Mouse (Mus musculus) cerebellum, postnatal 36 days (tissue): ENCODE results near the gene Tpmt.
A peak's percentile ranks its signal among the peaks of the same experiment; 100 is the strongest.

Source experiments
- DNase-seq, 2 experiments: peaks; one replicate each; pipeline ENCODE4 v3.0.0; 2021 to 2022; ENCODE audit warnings: mixed read lengths in 2 of 2

Tpmt gene

GRCm38 (mm10) chr13:47044617-47044947, at the start of gene Tpmt:
Gene Tpmt (minus strand): TSS chr13:47044737.
- DNase-seq, result peak in 1 of 2 experiments; percentile 21

GRCm38 (mm10) chr13:47093791-47094190, 49.3 kb upstream of the Tpmt start:
- no peak for DNase-seq

DNA sequence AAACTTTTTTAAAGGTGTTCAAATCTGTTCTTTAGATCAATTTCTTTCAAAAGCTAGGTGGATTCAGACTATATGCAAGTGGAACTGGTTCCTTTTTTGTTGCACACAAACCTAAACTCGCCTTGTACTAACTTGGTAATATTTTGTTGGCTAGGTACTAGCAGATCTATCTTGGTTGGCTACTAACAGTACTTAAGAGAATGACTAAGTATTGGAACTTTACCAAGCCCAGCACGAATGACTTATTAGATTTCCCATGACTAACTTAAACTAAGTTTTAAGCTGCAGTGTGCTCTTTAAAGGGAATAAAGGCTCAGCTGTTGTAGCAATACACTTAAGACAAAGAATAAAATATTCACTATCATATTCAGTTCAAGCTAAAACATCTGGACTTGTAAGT, 44.7 kb upstream of the Tpmt start:
- no peak for DNase-seq

DNA sequence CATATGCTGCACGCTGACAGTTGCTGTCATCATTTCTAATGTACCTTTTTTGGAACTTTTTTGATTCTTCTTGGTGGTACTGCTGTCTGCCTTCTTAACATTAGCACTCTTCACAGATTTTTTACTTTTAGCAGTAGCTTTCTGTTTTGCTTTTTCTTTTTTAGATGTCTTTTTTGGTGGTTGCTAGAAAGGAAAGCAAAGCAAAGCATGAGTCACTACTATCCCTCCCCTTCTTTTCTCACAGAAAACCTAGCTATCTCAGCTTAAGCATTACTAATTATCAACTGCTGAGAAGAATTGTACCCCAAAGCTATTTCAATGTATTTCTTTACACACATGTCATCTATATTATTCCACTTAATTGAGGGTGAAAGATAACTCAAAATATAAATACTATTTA, 43.9 kb upstream of the Tpmt start:
- DNase-seq, result no peak

- DNase-seq, result no peak
These were observed 36.5 kb upstream of the Tpmt start for GRCm38 (mm10) chr13:47080905-47081505.

DNA sequence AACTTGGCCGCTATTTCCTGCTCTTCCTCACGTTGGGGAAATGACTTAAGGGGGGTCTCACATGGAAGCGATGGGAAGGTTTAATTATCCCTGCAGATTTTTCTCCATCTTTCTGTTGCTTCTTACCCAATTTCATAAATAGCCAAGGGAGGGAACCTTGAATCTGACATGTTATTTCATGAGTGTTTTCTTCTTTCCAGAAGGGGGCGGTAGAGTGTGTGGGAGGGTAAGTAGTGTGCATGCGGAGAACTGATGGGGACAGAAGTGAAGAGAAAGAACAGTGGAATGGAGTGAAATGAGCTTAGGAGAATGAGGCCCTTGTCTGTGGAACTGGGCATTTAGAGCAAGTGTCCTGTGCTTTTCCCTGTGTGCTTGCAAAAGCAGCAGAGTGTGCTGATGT, 34.3 kb upstream of the Tpmt start:
- DNase-seq, result no peak

GRCm38 (mm10) chr13:47077367-47077766, 32.8 kb upstream of the Tpmt start:
- DNase-seq, result no peak

DNA sequence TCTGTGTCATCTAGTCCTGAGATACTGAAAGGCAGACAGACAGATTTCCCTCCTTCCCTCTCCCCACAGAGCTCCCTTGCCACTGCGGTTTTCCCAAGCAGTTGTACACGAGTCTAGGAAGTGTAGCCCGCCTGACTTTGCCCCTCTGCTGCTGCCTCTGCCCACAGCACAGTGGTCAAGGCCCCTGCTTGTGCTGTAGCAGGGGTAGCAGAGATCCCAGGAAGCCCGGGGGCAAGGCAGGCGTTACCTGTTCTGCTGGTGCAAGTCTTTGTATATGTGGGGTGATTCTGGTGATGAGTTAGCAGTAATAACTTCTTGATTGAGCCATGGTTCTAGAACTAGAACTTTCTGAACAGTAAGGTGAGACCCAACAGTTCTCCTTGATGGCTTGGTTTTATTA, 31.6 kb upstream of the Tpmt start:
- no peak for DNase-seq

DNA sequence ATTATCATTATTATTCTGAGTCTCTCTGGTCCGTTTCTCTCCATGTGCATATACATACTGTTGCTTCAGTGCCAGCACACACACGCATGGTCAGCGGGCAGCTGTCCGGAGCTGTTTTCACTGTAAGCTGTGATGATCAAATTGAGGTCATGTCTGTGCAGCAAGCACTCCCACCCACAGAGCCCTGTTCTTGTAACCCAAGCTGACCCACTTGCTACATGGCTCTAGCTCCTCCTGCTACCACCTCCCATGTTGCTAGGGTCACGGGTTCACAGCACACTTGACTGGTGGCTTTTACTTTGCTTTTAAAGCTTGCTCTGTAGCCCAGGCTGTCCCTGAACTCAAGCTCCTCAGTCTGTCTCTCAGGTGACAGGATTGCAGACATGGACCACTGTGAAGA, 27.9 kb upstream of the Tpmt start:
- DNase-seq, result no peak

DNA sequence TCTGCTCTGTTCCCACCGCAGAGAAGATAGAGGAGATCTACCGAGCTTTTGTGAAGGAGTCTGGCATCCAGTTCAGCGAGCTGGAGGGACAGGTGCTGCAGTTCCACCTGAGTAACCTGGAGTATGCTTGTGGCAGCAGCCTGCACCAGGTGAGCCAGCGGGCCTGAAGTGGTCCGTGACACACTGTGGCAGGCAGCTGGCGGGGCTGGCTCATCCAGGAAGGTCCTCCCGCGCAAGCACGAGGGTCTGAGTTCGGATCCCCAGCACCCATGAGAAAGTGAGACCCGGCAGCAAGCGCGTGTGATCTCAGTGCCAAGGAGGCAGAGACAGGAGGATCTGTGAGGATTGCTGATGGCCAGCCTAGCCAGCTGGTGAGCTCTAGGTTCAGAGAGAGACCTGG, 27.3 kb upstream of the Tpmt start:
- no peak for DNase-seq

DNA sequence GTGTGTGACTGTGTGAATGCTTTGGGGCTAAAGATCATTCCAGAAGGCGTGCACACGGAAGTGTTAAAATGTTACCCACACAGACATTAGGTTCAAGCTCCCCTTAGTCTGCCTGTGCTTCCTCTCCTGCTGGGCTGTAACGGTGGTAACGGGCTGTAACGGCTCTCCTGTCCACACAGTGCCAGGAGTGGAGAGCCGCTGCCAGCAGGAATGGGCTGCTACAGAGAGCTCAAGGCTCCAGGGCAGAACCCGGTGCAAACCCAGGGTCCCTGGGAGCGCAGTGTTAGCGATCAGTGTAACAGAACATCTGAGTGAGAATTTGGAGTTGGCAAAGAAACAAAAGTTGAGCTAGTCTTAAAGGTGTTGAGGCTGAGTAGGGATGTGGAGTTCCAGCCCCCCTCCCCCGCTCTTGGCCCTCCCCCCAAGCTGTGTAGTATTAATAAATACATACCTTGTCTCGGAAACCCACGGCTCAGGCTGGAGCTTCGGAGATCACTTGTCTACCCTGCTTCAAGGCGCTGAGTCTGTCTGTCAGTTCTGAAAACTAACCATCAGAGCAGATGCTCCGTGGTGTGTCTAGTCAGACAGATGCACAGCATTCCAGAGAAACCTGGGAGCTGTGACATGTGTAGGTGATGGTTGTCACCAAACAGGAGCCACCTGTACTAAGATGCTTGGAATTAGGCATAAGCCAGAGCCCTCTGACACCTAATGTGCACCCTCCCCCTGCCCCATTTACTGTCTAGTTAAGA, 26.0 kb upstream of the Tpmt start:
- no peak for DNase-seq

DNA sequence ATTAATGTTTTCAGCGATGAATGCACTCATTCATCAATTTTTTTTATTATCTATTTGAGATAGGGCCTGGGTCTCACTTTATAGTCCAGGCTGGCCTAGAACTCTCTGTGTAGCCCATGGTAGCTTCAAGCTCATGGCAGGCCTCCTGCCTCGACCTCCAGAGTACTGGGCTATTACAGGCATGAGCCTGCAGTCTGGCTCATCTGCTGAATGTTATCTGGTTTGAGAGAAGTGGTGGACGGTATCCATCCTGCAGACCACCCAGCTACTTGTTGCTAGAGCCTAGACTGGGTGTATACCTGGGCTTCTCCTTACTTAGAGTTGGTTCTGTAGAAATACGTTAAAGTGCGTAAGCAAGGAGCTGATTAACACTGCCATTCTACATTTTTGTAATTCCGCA, 22.5 kb upstream of the Tpmt start:
- DNase-seq, result no peak

DNA sequence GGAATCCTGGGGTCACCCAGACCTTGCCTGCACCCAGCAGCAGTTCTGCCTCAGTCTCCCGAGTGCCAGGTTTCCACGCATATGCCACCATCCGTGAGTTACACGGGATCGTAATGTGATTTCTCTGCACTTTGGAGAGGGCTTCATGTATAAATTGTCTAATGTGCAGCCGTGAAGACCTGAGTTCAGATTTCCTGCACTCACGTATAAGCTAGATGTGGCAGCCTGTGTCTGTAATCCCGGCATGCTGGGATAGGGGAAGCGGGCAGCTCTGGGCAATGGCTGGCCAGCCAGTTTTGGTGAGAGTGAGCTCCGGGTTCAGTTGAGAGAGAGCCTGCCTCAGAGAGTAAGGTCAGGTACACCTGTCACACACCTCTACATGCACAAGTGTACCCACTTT, 22.0 kb upstream of the Tpmt start:
- no peak for DNase-seq

GRCm38 (mm10) chr13:47063985-47064760, 19.6 kb upstream of the Tpmt start:
- DNase-seq, result no peak

GRCm38 (mm10) chr13:47062756-47063155, 18.2 kb upstream of the Tpmt start:
- DNase-seq, result no peak

DNA sequence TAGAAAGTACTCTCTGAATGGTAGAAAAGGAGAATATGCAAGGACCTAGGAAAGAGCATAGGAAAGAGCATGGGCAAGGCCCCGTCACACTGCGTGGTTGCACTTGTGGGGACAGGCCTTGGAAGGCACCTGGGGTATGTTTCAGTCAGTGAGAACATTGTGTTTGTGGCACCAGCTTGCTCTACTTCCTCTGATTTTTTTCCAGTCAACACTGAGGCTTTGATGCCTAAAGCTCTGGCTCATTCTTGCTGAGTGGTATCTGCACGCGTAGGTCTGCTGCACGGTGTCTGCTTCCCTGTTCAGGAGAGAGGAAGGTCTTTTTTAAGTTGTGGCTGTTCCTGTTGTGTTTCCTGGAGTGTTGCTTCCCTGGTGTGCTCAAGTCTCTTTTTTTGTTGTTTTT, 12.2 kb upstream of the Tpmt start:
- DNase-seq, result no peak

GRCm38 (mm10) chr13:47056126-47056525, 11.6 kb upstream of the Tpmt start:
- DNase-seq, result no peak

GRCm38 (mm10) chr13:47053971-47054370, 9.4 kb upstream of the Tpmt start:
- no peak for DNase-seq

GRCm38 (mm10) chr13:47050009-47050408, 5.5 kb upstream of the Tpmt start:
- no peak for DNase-seq

DNA sequence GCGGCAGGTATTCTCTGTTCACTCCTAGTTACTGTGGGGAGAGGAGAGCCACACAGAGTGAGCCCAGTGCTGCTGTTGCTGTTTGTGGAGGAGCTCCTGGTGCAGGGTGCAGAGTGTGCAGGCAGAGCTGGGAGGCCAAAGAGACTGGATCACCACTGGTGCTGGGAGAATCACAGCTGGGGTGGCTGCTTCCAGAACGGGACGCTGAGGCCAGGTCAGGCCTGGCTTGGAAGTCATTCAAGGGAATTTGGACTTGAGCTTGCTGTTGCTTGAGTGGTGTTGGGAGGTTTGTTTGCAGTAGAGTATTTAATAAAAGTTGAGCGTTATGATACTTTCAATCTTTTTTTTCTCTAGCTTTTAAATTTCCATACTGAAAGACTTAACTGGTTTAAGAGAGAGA, 3.5 kb upstream of the Tpmt start:
- no peak for DNase-seq

DNA sequence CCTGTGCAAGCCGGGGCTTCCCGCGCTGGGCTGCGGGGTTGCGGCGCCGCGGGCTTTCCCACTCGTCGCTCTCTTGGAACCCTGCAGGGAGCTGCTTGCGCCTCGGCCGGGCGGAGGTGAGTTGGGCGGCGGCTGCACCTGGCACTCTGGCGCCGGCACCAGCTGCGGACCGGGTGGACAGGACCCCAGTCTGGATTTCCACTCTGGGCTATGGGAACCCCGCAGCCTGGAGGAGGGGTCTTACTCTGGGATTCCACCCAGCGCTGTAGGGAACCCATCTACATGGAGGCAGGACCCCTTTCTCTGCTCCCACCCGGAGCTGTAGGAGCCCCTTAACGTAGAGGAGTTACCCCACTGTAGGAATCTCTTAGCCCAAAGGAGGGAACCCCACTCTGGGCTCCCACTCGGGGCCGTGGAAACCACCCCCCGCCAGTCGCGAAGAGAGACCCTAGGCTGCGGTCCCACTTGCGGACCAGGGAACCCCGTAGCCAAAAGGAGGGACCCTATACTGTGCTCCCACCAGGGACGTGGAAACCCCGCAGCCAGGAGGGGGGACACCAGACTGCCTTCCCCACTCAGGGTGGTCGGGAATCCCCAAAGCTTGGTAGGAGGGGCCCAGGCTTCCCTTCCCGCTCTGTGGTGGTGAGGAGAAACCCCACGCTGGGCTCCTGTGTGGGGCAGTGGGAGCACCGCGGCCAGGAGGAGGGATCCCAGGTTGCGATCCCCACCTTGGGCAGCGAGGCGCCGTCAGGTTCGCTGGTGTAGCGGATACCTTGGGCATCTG, 512 bp downstream of the Tpmt start:
- DNase-seq, result peak in 1 of 2 experiments; percentile 26

- peak; percentile 97 to 99 for DNase-seq
These were observed 1.4 kb downstream of the Tpmt start, which contains the start of gene Kdm1b for GRCm38 (mm10) chr13:47043030-47043680. Gene Kdm1b (plus strand): TSS chr13:47043499.
